Mouse (Mus musculus) CD4-positive, CD25-positive, alpha-beta regulatory T cell, adult 2 months (primary cell): ENCODE data around the gene Ptpn3.

Experiments
- DNase-seq: peaks from one replicate; pipeline ENCODE4 v3.0.0-alpha.2; 2012; ENCODE audit warnings: low read depth, low spot score

Gene Ptpn3

GRCm38 (mm10) chr4:57263695-57264094, 37.9 kb downstream of the Ptpn3 start:
- DNase-seq: no peak

DNA sequence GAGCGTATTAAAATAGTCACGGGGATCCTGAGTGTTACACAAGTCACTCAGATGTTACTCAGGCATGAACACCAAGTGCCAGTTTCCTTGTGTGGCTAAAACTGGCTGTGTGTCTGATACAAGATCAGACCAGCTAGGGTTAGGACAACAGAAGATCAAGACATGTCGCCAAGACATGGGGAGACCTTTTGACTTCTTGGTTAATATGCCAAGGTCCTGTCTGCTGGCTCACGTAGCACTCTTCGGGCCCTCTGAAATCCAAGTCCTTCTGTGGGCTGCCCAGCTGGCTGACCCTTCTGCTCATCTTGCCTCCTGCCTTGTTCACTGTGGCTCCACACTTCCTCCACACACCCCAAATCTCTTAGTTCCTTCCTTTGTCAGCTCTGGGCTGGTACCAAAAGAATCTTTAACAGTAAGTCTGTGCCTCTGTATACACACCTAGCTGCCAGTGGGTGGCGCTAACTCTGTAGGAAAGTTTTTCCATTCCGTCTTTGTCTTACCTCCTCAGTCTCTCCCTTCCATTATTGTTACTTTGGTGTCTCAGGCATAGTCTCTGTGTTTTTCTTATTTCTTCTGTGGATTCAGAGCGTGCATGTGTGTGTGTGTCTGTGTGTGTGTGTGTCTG, 38.5 kb downstream of the Ptpn3 start:
- peak; percentile 37 for DNase-seq

DNA sequence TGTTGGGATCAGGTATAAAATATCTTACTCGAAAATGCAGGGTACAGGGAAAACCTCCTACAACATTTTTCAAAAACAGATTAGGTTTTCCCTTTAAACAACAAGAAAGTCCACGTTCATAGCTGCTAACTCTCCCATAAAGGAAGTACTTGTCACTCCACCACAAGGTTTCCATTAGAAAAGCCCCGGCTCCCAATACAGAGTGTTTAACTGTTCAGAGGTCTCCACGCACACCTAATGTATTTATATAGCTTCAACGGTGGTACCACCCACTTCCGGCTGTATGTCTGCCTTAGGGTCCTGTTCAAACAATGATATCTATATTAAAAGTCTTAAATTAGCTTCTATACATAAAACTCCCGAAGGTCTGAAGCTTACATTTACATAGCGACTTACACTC, 39.2 kb downstream of the Ptpn3 start:
- no peak for DNase-seq

- DNase-seq: no peak
Observed at GRCm38 (mm10) chr4:57261813-57262212, 39.8 kb downstream of the Ptpn3 start.

- no peak for DNase-seq
Observed at GRCm38 (mm10) chr4:57258159-57259035, 43.2 kb downstream of the Ptpn3 start.

DNA sequence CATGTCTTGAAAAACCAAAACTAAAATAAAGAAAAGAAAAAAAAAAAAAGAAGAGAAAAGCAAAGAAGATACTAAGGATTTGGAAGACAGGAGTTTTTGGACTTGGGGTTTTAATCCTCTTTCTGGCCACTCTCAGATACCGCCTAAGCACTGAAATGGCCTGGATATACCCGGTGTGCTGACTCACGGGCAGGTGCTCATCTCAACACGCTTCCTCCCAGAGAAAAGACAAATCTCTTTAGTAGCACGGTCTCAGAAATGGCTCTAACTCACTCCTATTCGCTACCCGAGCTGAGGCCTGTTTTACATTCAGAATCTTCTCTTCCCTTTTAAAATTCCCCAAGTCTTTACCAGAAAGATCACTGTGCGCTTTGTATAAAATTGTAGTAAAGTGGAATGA, 44.2 kb downstream of the Ptpn3 start:
- DNase-seq: no peak

DNA sequence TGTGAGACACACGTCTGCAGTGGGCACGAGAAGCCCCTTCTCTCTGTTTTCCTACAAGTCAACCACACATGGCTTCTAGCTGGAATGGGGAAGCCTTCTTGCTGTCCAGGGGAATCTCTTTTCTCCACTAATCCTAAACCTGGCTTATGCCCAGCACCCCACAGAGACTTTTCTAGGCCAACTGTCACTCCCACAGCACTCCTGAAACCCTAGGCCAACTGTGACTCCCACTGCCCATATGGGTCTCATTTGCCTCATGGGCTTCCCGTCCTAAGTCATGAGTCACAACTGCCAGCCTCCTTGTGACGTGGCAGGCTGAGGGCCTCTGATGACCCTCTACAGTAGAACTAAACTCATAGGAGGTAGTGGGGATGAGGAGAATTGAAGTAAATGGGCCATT, 44.9 kb downstream of the Ptpn3 start:
- no peak for DNase-seq

DNA sequence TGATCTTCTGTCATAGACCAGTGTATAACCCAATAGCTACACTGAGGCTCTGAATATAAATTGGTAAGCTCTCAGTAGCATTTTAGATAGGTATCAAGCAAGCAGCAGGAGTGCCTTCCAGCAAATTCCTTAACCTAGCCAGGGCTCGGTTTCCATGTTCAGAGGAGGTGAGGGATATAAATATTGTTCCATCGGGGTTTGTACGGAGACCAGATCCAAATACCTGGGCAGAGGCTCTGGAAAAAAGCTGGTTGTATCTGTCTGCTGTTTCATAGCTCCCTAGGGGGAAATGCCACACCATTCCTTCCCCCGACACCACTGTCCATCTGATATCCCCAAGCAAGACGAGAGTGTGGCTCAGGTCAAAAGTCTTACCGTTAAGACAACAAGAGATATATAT, 47.2 kb downstream of the Ptpn3 start:
- DNase-seq: no peak

GRCm38 (mm10) chr4:57250636-57251035, 51.0 kb downstream of the Ptpn3 start:
- DNase-seq: peak; percentile 17

GRCm38 (mm10) chr4:57249108-57249507, 52.5 kb downstream of the Ptpn3 start:
- DNase-seq: no peak

DNA sequence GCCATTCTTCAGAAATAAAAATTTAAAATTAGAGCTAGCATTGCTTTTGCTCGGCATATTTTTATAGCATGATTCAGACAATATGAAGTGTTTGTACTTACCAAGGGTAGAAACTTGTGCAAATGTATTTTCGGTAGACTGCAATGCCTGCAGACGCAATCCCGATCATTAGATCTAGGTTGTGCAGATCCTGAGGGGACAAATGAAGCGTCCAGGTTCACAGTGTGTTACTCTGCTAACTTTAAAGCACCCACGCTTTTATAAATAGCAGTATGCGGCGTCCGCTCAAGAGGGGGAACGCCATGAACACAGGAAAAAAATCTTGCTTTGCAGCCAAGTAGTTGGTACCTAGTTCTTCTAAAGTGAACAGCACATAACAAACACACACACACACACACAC, 56.8 kb downstream of the Ptpn3 start:
- no peak for DNase-seq

DNA sequence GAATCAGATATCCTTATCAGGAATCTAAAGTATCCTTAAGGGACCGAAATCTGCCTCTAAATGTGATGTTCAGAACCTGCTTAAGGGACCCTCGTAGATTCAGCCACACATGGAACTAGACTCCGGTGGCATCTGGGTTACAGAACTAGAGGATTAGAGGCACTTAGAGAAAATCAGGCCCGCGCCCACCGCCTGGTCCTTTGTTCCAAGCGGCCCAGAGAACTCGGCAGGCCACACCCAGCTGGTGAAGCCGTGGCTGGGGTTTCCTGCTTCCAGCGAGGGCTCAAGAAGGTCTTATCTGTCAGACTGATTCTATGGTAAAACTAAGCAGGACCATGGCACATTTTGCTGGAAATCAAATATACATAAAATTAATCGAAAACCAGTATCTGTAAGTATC, 58.3 kb downstream of the Ptpn3 start:
- DNase-seq: no peak

- no peak for DNase-seq
Observed at GRCm38 (mm10) chr4:57240934-57241333, 60.7 kb downstream of the Ptpn3 start.

- DNase-seq: no peak
Observed at GRCm38 (mm10) chr4:57240100-57240499, 61.5 kb downstream of the Ptpn3 start.

DNA sequence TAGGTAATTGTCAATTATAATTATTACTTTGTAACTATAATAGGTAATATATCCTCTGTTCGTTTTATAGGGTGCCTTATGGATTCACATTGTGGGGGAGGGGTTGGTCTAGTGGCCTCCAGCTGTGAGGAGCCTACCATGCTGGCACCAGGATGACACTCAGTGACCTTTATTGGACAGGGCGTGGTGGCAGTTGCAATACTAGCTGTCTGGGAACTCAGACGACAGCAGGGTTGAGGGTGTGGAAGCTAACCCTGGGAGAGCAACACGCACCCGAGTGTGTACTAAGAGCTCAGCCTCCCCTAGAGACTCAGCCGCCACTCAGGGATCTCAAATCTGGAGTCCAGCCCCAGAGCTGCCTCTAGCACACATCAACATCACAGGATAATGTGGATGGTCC, 62.5 kb downstream of the Ptpn3 start:
- DNase-seq: no peak

DNA sequence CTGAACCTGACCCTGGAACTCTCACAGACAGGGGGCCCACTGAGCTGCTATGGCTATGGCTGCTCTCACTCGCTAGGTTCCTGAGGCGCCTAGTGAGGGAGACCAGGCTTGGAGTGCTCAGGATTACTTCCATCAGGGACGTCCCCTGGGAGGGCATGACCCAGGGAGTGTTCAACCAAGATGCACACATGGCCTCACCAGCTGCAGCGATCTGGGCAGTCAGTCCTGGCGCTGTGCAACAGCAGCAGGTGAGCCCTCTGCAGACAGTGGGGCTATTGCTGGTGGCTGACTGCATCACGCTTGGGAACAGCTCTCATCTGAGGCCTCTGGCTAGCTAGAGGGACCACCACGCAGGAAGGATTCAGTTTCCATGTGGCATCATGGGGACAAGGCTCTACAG, 63.5 kb downstream of the Ptpn3 start:
- DNase-seq: no peak

GRCm38 (mm10) chr4:57236513-57236912, 65.1 kb downstream of the Ptpn3 start:
- DNase-seq: no peak

DNA sequence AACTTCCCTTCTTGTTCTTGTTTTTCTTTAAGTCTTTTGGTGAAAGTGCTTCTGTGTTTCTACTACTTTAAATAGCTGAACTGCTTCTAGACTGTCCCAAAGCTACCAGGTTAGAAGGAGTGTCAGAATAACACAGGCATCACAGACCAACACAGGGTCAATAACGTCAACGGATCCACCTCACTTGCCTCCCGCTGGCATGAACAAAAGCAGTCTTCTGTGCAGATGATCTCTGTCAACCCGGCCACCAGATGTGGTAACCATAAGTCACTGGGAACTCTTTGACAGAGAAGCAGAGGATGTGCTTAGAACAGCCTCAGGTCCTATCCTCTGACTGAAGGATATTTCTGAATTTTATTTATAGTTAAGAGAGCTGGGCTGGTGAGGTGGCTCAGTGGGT, 65.9 kb downstream of the Ptpn3 start:
- DNase-seq: no peak

DNA sequence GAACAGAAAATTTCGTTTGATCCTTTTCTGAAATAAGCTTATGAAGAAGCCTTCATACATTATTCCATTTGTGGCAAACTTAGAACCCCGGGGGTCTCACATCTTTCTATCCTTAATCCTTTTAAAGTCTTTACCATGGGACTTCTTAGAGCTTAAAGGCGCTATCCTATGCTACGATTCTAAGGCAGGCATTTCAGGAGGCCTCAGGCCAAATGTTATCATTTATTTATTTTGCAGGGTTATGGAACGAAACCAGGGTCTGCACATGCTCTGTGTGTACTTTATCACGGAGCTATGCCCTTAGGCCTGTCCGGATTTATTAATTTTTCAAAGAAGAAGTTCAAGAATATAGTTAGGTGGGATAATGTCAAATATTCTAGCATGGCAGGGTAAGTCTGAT, 67.3 kb downstream of the Ptpn3 start:
- DNase-seq: no peak

- no peak for DNase-seq
Observed at GRCm38 (mm10) chr4:57232439-57232838, 69.2 kb downstream of the Ptpn3 start.

DNA sequence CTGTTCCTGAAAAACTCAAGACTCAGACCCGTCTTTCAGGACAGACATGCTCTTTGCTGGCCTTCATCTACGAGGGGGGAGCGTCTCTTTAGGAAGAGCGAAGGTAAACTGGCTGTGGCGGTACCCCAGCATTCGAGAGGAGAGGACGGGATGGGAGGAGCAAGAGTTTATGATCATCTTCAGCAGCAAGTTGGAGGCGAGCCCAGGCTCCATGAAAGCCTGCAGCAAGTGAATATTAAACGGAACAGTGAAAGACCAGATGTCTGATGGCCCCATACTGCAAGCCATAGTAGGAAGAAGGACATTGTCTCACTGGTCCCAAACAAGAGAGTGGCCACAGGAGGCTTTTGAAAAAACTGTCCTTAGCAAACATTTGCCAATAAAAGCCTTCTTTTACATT, 70.3 kb downstream of the Ptpn3 start:
- no peak for DNase-seq

DNA sequence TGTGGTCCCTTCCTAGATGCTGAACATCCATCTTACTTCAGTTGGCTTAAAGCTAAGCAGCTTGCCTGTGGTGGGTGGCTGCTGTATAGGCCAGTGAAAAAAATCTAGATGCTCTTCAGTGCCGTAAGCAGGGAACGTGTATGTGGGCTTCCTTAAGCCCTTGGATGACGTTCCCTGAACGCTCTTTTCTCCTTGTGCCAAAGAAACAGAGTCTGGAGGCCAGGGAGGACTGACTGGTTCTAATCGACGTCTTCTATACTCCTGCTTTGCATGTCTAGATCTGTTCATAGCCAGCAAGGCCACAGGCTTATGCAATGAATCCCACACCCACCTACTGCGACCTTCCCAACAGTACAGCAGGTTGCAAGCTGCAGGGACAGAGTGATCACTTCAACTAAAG, 71.3 kb downstream of the Ptpn3 start:
- DNase-seq: no peak
